Mouse (Mus musculus): Measurements from ENCODE around the gene Apol9a. TPM values are rescaled to one million over a fixed set of nuclear protein-coding genes. Genes with fewer than 3 reads are reported as not detected.

The Apol9a gene
- polyA plus RNA-seq, 1 experiment from 2014 or later, result 0.47 TPM

- Histone ChIP-seq H3K4me3 (ENCODE audit: low read depth, low read length) (no peak overlapping the region), H3K4me1 (ENCODE audit: insufficient read depth, low read depth, low read length) (no peaks in the 10 kb centered on the region), H3K36me3 (ENCODE audit: insufficient read depth, low read length) (no peaks in the 10 kb centered on the region), H3K9me3 (ENCODE audit: low read length) (no peaks in the 10 kb centered on the region), H3K27ac (ENCODE audit: low read length) (no peak overlapping the region), H3K27me3 (replicated peaks; ENCODE audit: insufficient read depth, low read length) (no peaks in the 10 kb centered on the region), H3K4me2 (replicated peaks; ENCODE audit: low read depth, low read length) (no peak overlapping the region), H3K9ac (replicated peaks; ENCODE audit: low read depth) (no peak overlapping the region)
- DNase-seq (ENCODE audit: low spot score), result no peak
- WGBS, result 85% methylated on average over 7 of the region's 7 CpGs
- TF ChIP-seq CTCF (IDR thresholded peaks at IDR 0.05), result no peak
- no peak for TF ChIP-seq EP300 (IDR thresholded peaks at IDR 0.05)
- no peak for ATAC-seq
Observed at GRCm38 (mm10) chr15:77384340-77385030, 26.4 kb downstream of the Apol9a start.

GRCm38 (mm10) chr15:77382880-77383279, 28.1 kb downstream of the Apol9a start:
- Histone ChIP-seq H3K4me3 (ENCODE audit: low read depth, low read length) (no peak overlapping the region), H3K9me3 (ENCODE audit: low read length) (no peaks in the 10 kb centered on the region), H3K4me1 (ENCODE audit: insufficient read depth, low read depth, low read length) (no peaks in the 10 kb centered on the region), H3K27me3 (replicated peaks; ENCODE audit: insufficient read depth, low read length) (no peaks in the 10 kb centered on the region), H3K36me3 (ENCODE audit: insufficient read depth, low read length) (no peaks in the 10 kb centered on the region), H3K27ac (ENCODE audit: low read length) (no peak overlapping the region), H3K4me2 (replicated peaks; ENCODE audit: low read depth, low read length) (no peak overlapping the region), H3K9ac (replicated peaks; ENCODE audit: low read depth) (no peak overlapping the region)
- TF ChIP-seq EP300 (IDR thresholded peaks at IDR 0.05) (no peak), CTCF (IDR thresholded peaks at IDR 0.05) (no peak)
- WGBS, result 50% methylated on average over 1 of the region's 1 CpGs
- DNase-seq (ENCODE audit: low spot score), result no peak
- no peak for ATAC-seq

- no peak for ATAC-seq
- WGBS, result 82% methylated on average over 10 of the region's 11 CpGs
- no peak overlapping the region for H3K4me3 ChIP-seq (ENCODE audit: low read depth, low read length)
- no peaks in the 10 kb centered on the region for H3K9me3 ChIP-seq (ENCODE audit: low read length)
- H3K27me3 ChIP-seq (replicated peaks; ENCODE audit: insufficient read depth, low read length), result no peaks in the 10 kb centered on the region
- TF ChIP-seq EP300 (IDR thresholded peaks at IDR 0.05) (no peak), CTCF (IDR thresholded peaks at IDR 0.05) (no peak)
- H3K4me2 ChIP-seq (replicated peaks; ENCODE audit: low read depth, low read length), result no peak overlapping the region
- no peak overlapping the region for H3K9ac ChIP-seq (replicated peaks; ENCODE audit: low read depth)
- no peaks in the 10 kb centered on the region for H3K4me1 ChIP-seq (ENCODE audit: insufficient read depth, low read depth, low read length)
- H3K36me3 ChIP-seq (ENCODE audit: insufficient read depth, low read length), result no peaks in the 10 kb centered on the region
- no peak for DNase-seq (ENCODE audit: low spot score)
- no peak overlapping the region for H3K27ac ChIP-seq (ENCODE audit: low read length)
Observed at GRCm38 (mm10) chr15:77382271-77382850, 28.6 kb downstream of the Apol9a start.

GRCm38 (mm10) chr15:77381481-77381880, 29.5 kb downstream of the Apol9a start:
- 72% methylated on average over 6 of the region's 6 CpGs for WGBS
- Histone ChIP-seq H3K4me1 (ENCODE audit: insufficient read depth, low read depth, low read length) (no peaks in the 10 kb centered on the region), H3K4me2 (replicated peaks; ENCODE audit: low read depth, low read length) (no peak overlapping the region), H3K27ac (ENCODE audit: low read length) (no peak overlapping the region), H3K9ac (replicated peaks; ENCODE audit: low read depth) (no peak overlapping the region), H3K9me3 (ENCODE audit: low read length) (no peaks in the 10 kb centered on the region), H3K36me3 (ENCODE audit: insufficient read depth, low read length) (no peaks in the 10 kb centered on the region), H3K4me3 (ENCODE audit: low read depth, low read length) (no peak overlapping the region), H3K27me3 (replicated peaks; ENCODE audit: insufficient read depth, low read length) (no peaks in the 10 kb centered on the region)
- ATAC-seq (no peak), DNase-seq (ENCODE audit: low spot score) (no peak)
- no peak for TF ChIP-seq CTCF (IDR thresholded peaks at IDR 0.05)
- no peak for TF ChIP-seq EP300 (IDR thresholded peaks at IDR 0.05)

- H3K27ac ChIP-seq (ENCODE audit: low read length), result no peak overlapping the region
- no peaks in the 10 kb centered on the region for H3K4me1 ChIP-seq (ENCODE audit: insufficient read depth, low read depth, low read length)
- WGBS, result 43% methylated on average over 4 of the region's 4 CpGs
- no peaks in the 10 kb centered on the region for H3K27me3 ChIP-seq (replicated peaks; ENCODE audit: insufficient read depth, low read length)
- ATAC-seq, result no peak
- TF ChIP-seq CTCF (IDR thresholded peaks at IDR 0.05), result no peak
- TF ChIP-seq EP300 (IDR thresholded peaks at IDR 0.05), result no peak
- H3K36me3 ChIP-seq (ENCODE audit: insufficient read depth, low read length), result no peaks in the 10 kb centered on the region
- H3K4me2 ChIP-seq (replicated peaks; ENCODE audit: low read depth, low read length), result no peak overlapping the region
- no peak for DNase-seq (ENCODE audit: low spot score)
- no peak overlapping the region for H3K9ac ChIP-seq (replicated peaks; ENCODE audit: low read depth)
- no peaks in the 10 kb centered on the region for H3K9me3 ChIP-seq (ENCODE audit: low read length)
- H3K4me3 ChIP-seq (ENCODE audit: low read depth, low read length), result no peak overlapping the region
Observed at GRCm38 (mm10) chr15:77379921-77380320, 31.0 kb downstream of the Apol9a start.

GRCm38 (mm10) chr15:77377419-77377818, 33.5 kb downstream of the Apol9a start:
- Histone ChIP-seq H3K27me3 (replicated peaks; ENCODE audit: insufficient read depth, low read length) (no peaks in the 10 kb centered on the region), H3K9me3 (ENCODE audit: low read length) (no peaks in the 10 kb centered on the region), H3K4me1 (ENCODE audit: insufficient read depth, low read depth, low read length) (no peaks in the 10 kb centered on the region), H3K9ac (replicated peaks; ENCODE audit: low read depth) (no peak overlapping the region), H3K4me2 (replicated peaks; ENCODE audit: low read depth, low read length) (no peak overlapping the region), H3K4me3 (ENCODE audit: low read depth, low read length) (no peak overlapping the region), H3K36me3 (ENCODE audit: insufficient read depth, low read length) (no peaks in the 10 kb centered on the region), H3K27ac (ENCODE audit: low read length) (no peak overlapping the region)
- DNase-seq (ENCODE audit: low spot score) (no peak), ATAC-seq (no peak)
- WGBS, result 85% methylated on average over 4 of the region's 4 CpGs
- no peak for TF ChIP-seq CTCF (IDR thresholded peaks at IDR 0.05)
- TF ChIP-seq EP300 (IDR thresholded peaks at IDR 0.05), result no peak
